Mouse (Mus musculus) gastrocnemius, postnatal 4 days (tissue): Measurements from ENCODE around the gene Selenom. TPM values are rescaled to one million over a fixed set of nuclear protein-coding genes. Genes with fewer than 3 reads are reported as not detected.

Experiments
- DNase-seq, 2 experiments: peaks; one replicate each; pipeline ENCODE4 v3.0.0; 2021 to 2022; ENCODE audit warnings: low spot score in 2 of 2, mixed read lengths in 2 of 2
- total RNA-seq, 2 experiments: library from RNA; stranded (reverse); gene quantifications; 2 replicates each; pipeline ENCODE4 v1.2.3; 2021

Gene Selenom
- total RNA-seq, 2 experiments from 2014 or later = 85.5 to 88.7 TPM

GRCm38 (mm10) chr11:3547047-3547446 lies 32.6 kb downstream of the Selenom start:
- DNase-seq = no peak

- no peak for DNase-seq
Measured at GRCm38 (mm10) chr11:3547969-3548368, 33.5 kb downstream of the Selenom start.

- DNase-seq = no peak
Measured at GRCm38 (mm10) chr11:3548564-3549295, 34.2 kb downstream of the Selenom start.

GRCm38 (mm10) chr11:3549791-3550190 lies 35.3 kb downstream of the Selenom start:
- DNase-seq = no peak

GRCm38 (mm10) chr11:3554976-3555375 lies 40.5 kb downstream of the Selenom start:
- DNase-seq = no peak

- no peak for DNase-seq
Measured at GRCm38 (mm10) chr11:3557852-3558251, 43.4 kb downstream of the Selenom start.

- DNase-seq = no peak
Measured at GRCm38 (mm10) chr11:3560202-3560601, 45.7 kb downstream of the Selenom start.

- DNase-seq = no peak
Measured at GRCm38 (mm10) chr11:3563853-3564252, 49.4 kb downstream of the Selenom start.

GRCm38 (mm10) chr11:3564451-3564850 lies 50.0 kb downstream of the Selenom start:
- no peak for DNase-seq

GRCm38 (mm10) chr11:3566018-3566417 lies 51.5 kb downstream of the Selenom start:
- DNase-seq = no peak

Other genes starting within 250 kb of the Selenom start
- gene Drg1, start 248.3 kb upstream of the Selenom start, total RNA-seq = 10 to 100 TPM; 63.9 to 64.1 TPM
- gene Patz1, start 225.8 kb upstream of the Selenom start, total RNA-seq = 10 to 100 TPM; 31.8 to 31.9 TPM
- 10 to 100 TPM; 14.9 to 18.2 TPM for gene Pik3ip1, start 184.3 kb upstream of the Selenom start, total RNA-seq
- 10 to 100 TPM; 23.6 to 28.2 TPM for gene Limk2, start 105.5 kb upstream of the Selenom start, total RNA-seq
- 10 to 100 TPM; 24.2 to 26.5 TPM for gene Rnf185, start 62.3 kb upstream of the Selenom start, total RNA-seq
- gene Pla2g3, start 26.4 kb upstream of the Selenom start, total RNA-seq = under 1 TPM in 1 of 2 experiments, not detected in 1; 0.10 TPM
- 1 to 10 TPM in 1 of 2 experiments, under 1 TPM in 1; 0.65 to 1.5 TPM for gene Inpp5j, start 9.9 kb upstream of the Selenom start, total RNA-seq
- 100 to 1,000 TPM; 283 to 313 TPM for gene Smtn, start 25.9 kb downstream of the Selenom start, total RNA-seq
- 10 to 100 TPM; 31.3 to 32.1 TPM for gene Morc2a, start 134.5 kb downstream of the Selenom start, total RNA-seq